Mouse (Mus musculus): ENCODE data around the gene Cpm. TPM values are rescaled to one million over a fixed set of nuclear protein-coding genes. Genes with fewer than 3 reads are reported as not detected.
"Not testable (repeated sequence)": the region's sequence is repeated elsewhere in the genome, so short reads cannot be mapped to it uniquely, and the experiment has no call there.

Gene Cpm
- polyA plus RNA-seq, 1 experiment from 2014 or later = 50.7 TPM

DNA sequence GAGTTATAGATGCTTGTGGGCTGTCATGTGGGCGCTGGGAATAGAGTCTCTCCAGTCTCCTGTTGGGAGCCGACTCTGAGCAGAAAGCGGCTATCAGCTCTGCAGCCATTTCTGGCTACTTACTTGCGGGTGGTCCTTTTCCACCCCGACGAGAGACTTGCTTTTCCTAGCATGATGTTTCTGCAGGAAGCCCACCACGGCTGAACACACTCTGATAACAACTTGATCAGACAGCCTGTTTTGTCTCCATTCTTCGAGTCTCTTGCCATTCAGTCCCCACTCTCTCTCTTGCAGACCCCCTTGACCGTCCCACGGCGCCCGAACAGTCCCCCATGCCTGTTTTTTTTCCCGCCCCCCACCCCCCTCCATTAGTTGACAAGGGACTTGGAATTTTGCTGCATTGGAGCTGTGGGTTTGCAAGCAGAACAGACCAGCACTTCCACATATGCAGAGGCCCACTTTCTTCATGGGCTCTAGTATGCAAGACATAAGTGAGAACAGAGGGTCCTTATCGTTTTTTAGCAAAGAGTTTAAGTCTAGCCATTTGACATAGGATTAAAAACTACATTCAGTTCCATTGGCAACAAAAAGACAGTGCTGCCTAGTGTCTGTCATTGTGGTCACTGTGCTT lies 103.8 kb downstream of the Cpm start:
- Histone ChIP-seq H3K27ac (no peak overlapping the region), H3K36me3 (peaks cover 3% of the 10 kb centered on the region; the same call in 1 of the 2 replicates), H3K9ac (no peak overlapping the region), H3K9me3 (no peaks in the 10 kb centered on the region), H3K27me3 (replicated peaks) (no peaks in the 10 kb centered on the region), H3K4me3 (replicated peaks) (no peak overlapping the region), H3K4me1 (replicated peaks) (no peaks in the 10 kb centered on the region), H3K4me2 (replicated peaks) (no peak overlapping the region)
- no peak for ATAC-seq
- WGBS = 78% methylated on average over 14 of the region's 14 CpGs

DNA sequence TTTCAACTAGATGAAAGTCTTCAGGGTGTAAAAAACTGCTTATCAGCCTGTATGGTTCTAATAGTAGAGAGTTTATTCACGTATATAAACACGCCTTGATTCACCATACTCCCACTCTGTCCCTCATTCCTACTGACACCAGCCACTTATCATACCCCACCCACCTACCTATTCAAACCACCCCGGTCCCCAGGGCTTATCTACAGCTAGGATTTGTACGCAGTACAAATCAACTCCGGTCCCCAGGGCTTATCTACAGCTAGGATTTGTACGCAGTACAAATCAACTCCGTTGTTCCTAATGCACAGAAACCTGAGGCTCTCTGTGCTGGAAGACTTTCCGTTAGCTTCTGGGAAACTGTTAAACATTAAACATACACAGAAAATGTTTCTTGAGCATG lies 104.3 kb downstream of the Cpm start:
- not testable (repeated sequence) for H3K27me3 ChIP-seq (replicated peaks); H3K36me3 ChIP-seq; H3K9me3 ChIP-seq; H3K9ac ChIP-seq; H3K4me3 ChIP-seq (replicated peaks); H3K27ac ChIP-seq; H3K4me1 ChIP-seq (replicated peaks); H3K4me2 ChIP-seq (replicated peaks)
- ATAC-seq = peak; percentile 65
- WGBS = 57% methylated on average over 8 of the region's 8 CpGs

DNA sequence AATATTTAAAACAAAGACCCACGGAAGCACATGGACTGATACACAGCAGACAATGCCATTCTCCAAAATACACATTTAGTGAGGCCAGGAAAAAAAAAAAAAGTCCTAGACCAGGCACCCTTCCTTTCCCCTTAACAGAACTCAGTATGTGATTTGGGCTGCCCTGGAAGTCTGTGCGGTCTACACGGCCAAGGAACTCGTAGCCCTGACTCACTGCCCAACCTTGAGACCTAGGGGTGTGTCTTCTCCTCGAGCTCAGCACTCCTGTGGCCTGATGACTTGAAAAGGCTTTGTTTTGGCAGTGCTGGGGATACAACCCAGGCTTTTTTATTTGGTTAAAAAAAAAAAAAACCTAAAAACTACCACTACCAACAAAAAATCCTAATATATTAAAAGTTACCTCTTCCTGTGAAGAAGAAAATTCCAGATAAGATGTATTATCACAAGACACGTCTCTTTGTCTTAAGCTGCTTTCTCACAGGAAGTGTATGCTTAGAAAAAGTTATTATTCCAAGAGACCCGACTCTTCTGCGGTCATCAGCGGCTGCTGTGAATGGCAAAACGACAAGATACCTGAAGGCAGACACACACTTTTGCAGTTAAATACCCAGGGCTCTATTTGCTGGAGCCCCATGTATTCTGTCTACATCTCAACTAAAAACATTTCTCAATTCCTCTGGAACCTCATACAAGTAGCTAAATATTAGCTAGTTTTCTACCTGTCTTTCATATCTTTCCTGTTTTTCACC lies 105.0 kb downstream of the Cpm start:
- not testable (repeated sequence) for H3K9ac ChIP-seq; H3K36me3 ChIP-seq; H3K4me1 ChIP-seq (replicated peaks); H3K4me2 ChIP-seq (replicated peaks); H3K4me3 ChIP-seq (replicated peaks); ATAC-seq; H3K9me3 ChIP-seq; H3K27ac ChIP-seq; H3K27me3 ChIP-seq (replicated peaks)
- 65% methylated on average over 10 of the region's 10 CpGs for WGBS

DNA sequence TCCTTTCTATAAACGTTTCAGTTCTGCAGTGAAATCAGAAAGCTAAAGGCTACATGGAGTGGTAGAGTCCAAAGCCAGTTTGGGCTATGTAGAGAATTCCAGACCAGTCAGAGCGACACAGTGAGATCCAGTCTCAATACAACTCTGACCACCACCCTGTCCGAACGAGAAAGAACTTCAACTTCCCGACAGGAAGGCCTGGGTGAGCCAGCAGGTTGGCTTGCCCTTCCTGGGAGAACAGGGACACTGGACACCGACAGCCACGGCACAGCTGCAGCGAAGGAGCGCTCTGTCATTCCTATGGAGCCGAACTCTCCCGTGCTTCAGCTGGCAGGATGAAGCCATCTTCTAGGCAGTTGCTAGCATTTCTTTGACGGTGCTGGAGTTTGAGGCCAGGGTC lies 106.1 kb downstream of the Cpm start:
- not testable (repeated sequence) for H3K4me3 ChIP-seq (replicated peaks); H3K9me3 ChIP-seq; H3K4me1 ChIP-seq (replicated peaks); H3K36me3 ChIP-seq; H3K27ac ChIP-seq; ATAC-seq; H3K9ac ChIP-seq; H3K4me2 ChIP-seq (replicated peaks); H3K27me3 ChIP-seq (replicated peaks)
- 91% methylated on average over 12 of the region's 12 CpGs for WGBS

DNA sequence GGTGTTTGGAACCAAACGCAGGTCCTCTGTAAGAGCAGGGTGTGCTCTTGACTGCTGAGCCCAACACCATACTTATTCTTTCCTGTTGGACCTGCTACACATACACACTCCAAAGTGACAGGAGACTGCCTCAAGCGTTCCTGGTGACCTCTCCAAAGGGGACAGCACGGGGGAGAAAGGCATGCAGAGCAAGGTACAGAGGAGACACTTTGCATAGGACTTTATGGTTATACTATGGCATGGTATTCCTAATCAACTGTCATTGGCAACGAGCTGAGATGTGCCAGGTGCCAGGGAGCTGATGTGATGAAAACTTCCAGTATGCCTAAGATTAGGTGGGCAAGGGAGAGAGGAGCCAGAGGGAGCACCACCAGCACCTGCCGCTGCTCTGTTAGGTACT lies 107.3 kb downstream of the Cpm start:
- no peak overlapping the region for H3K9ac ChIP-seq
- H3K4me1 ChIP-seq (replicated peaks) = no peaks in the 10 kb centered on the region
- peaks cover 7% of the 10 kb centered on the region; the same call in 1 of the 2 replicates for H3K36me3 ChIP-seq
- no peaks in the 10 kb centered on the region for H3K9me3 ChIP-seq
- no peak overlapping the region for H3K27ac ChIP-seq
- H3K4me3 ChIP-seq (replicated peaks) = no peak overlapping the region
- H3K27me3 ChIP-seq (replicated peaks) = no peaks in the 10 kb centered on the region
- no peak overlapping the region for H3K4me2 ChIP-seq (replicated peaks)
- no peak for ATAC-seq
- WGBS = 92% methylated on average over 5 of the region's 5 CpGs

Other genes starting within 250 kb of the Cpm start
- gene Cpsf6, start 249.5 kb upstream of the Cpm start, polyA plus RNA-seq (2015; fragmentation: Nextera tagmentation; extraction: Ambion mirVana) = 112 and 129 TPM in 2 replicates
- gene Mdm2, start 81.3 kb downstream of the Cpm start, polyA plus RNA-seq (2015; fragmentation: Nextera tagmentation; extraction: Ambion mirVana) = 34.0 and 35.1 TPM in 2 replicates
- 11.7 and 11.8 TPM in 2 replicates for gene Slc35e3, start 116.9 kb downstream of the Cpm start, polyA plus RNA-seq (2015; fragmentation: Nextera tagmentation; extraction: Ambion mirVana)
- 58.8 and 60.8 TPM in 2 replicates for gene Nup107, start 163.2 kb downstream of the Cpm start, polyA plus RNA-seq (2015; fragmentation: Nextera tagmentation; extraction: Ambion mirVana)
- gene Rap1b, start 216.5 kb downstream of the Cpm start, polyA plus RNA-seq (2015; fragmentation: Nextera tagmentation; extraction: Ambion mirVana) = 169 and 180 TPM in 2 replicates